Mouse (Mus musculus) thymus, adult 2 months (tissue): ENCODE results near the gene Csnk1g2.

Experiments used
- CTCF ChIP-seq: fragments of 200-500 bp; IDR thresholded peaks from 2 replicates; pipeline ENCODE4 v1.5.1; 2012; ENCODE audit warnings: mild to moderate bottlenecking, control low read depth, low read length, moderate library complexity, borderline replicate concordance; ENCODE audit not compliant: control insufficient read depth, poor library complexity, insufficient read depth; ENCODE audit errors: extremely low read depth
- POLR2A ChIP-seq: fragments of 200-500 bp; IDR thresholded peaks from 2 replicates; pipeline ENCODE4 v1.6.1; 2012; ENCODE audit warnings: mild to moderate bottlenecking, low read length, control low read depth, moderate library complexity; ENCODE audit not compliant: control insufficient read depth, poor library complexity, insufficient read depth; ENCODE audit errors: extremely low read depth

DNA sequence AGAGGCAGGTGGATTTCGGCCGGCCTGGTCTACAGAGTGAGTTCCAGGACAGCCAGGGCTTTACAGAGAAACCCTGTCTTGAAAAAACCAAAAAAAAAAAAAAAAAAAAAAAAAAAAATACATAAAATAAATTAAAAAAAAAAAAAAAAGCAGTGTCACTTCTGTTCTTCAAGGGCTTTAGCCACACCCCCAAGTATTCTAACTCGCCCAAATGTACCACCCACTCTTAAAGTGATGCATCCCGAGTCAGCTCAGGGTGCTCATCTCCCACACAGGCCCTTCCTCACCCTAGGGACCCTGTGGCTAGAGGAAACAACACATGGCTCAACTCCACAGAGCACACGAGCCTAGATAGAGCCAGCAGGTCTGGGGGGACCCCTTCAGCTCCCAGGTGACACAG is 39.6 kb upstream of the Csnk1g2 start:
- TF ChIP-seq POLR2A (no peak), CTCF (no peak)
